Mouse (Mus musculus) stomach, postnatal 0 days (tissue): ENCODE data around the gene Mad2l2. TPM values are rescaled to one million over a fixed set of nuclear protein-coding genes. Genes with fewer than 3 reads are reported as not detected.

ENCODE experiments used
- ATAC-seq: fragments of 200-750 bp; cut with Nextera tagmentation; 2 replicates; pipeline ENCODE4 v1.8.0; 2017; ENCODE audit not compliant: low FRiP score, low TSS enrichment
- DNase-seq: peaks from one replicate; pipeline ENCODE4 v3.0.0-alpha.2; 2016; ENCODE audit warnings: low spot score
- H3K27ac ChIP-seq: fragments of 300-500 bp; sonication (generic); replicated peaks from 2 replicates; pipeline ENCODE4 v1.5.1; 2014; ENCODE audit warnings: mild to moderate bottlenecking, control low read depth
- H3K27me3 ChIP-seq: fragments of 300-500 bp; sonication (generic); 2 replicates; pipeline ENCODE4 v1.6.1; 2014; ENCODE audit warnings: low read length; ENCODE audit not compliant: control insufficient read depth, insufficient read depth
- H3K36me3 ChIP-seq: fragments of 300-500 bp; sonication (generic); 2 replicates; pipeline ENCODE4 v1.6.1; 2014; ENCODE audit warnings: low read length, mixed read lengths; ENCODE audit not compliant: control insufficient read depth, insufficient read depth
- H3K4me1 ChIP-seq: fragments of 300-500 bp; sonication (generic); replicated peaks from 2 replicates; pipeline ENCODE4 v1.6.1; 2014; ENCODE audit warnings: antibody characterized with exemption; ENCODE audit not compliant: control insufficient read depth, insufficient read depth
- H3K4me2 ChIP-seq: fragments of 300-500 bp; sonication (generic); replicated peaks from 2 replicates; pipeline ENCODE4 v1.6.1; 2014; ENCODE audit warnings: low read depth, mild to moderate bottlenecking, control low read depth, moderate library complexity
- H3K4me3 ChIP-seq: fragments of 300-500 bp; sonication (generic); 2 replicates; pipeline ENCODE4 v1.5.1; 2014; ENCODE audit warnings: low read depth, low read length, control low read depth
- H3K9ac ChIP-seq: fragments of 300-500 bp; sonication (generic); 2 replicates; pipeline ENCODE4 v1.6.1; 2014; ENCODE audit warnings: mild to moderate bottlenecking, low read length, control low read depth, mixed read lengths
- H3K9me3 ChIP-seq: fragments of 300-500 bp; sonication (generic); 2 replicates; pipeline ENCODE4 v1.6.1; 2016; ENCODE audit warnings: low read length; ENCODE audit not compliant: control insufficient read depth
- CTCF ChIP-seq: IDR thresholded peaks from 2 replicates; pipeline ENCODE4 v1.5.1; 2016; ENCODE audit warnings: antibody characterized with exemption, low read depth, mild to moderate bottlenecking, moderate library complexity
- EP300 ChIP-seq: optimal IDR thresholded peaks from 2 replicates; pipeline ENCODE3; 2016; ENCODE audit warnings: antibody characterized with exemption
- WGBS: fragments of 180-500 bp; shearing (Covaris S2); extraction: QIAGEN DNeasy Blood & Tissue Kit; methylation state at CpG from one replicate; pipeline ENCODE4 v1.1.7; 2014; 5-methylcytosine and 5-hydroxymethylcytosine counted together
- polyA plus RNA-seq: library from polyadenylated mRNA; unstranded; fragments of >200 nt; fragmentation: Nextera tagmentation; extraction: Ambion mirVana; gene quantifications from 2 replicates; pipeline ENCODE4 v1.2.1, GENCODE M21; 2015

Mad2l2 gene
- polyA plus RNA-seq, 1 experiment from 2014 or later, result 25.0 TPM

DNA sequence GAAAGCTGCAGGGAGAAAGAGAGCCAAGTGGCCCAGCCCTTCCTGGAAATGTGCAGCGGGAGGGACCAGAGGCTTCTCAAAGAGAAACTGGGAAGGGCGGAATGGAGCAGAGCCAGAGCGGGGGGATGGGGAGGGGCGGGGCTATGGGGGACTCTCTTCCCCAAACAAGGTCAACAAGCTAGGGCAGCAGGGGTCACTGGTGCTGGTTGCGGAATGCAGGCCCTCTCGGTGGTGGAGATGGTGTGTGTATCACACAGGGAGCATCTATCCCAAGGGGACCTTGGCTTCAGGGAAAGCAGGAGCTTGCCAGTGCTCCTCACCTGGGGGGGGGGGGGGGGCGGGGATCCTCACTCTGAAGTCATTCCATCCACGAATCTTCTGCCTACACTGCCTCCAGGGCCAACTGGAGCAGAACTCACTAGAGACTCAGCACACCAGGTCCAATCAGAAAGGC is 45.9 kb upstream of the Mad2l2 start:
- Histone ChIP-seq H3K4me3 (no peak overlapping the region), H3K4me2 (peak overlapping the region; percentile 8; the same call in 1 of the 2 replicates), H3K27me3 (no peaks in the 10 kb centered on the region), H3K9me3 (no peaks in the 10 kb centered on the region), H3K9ac (no peak overlapping the region), H3K27ac (no peak overlapping the region), H3K4me1 (no peaks in the 10 kb centered on the region; the same call in 1 of the 2 replicates), H3K36me3 (peaks cover 6% of the 10 kb centered on the region)
- 29% methylated on average over 7 of the region's 8 CpGs for WGBS
- ATAC-seq (peak; percentile 11; the same call in 1 of the 2 replicates), DNase-seq (peak; percentile 71)
- no peak for TF ChIP-seq CTCF
- TF ChIP-seq EP300, result no peak

DNA sequence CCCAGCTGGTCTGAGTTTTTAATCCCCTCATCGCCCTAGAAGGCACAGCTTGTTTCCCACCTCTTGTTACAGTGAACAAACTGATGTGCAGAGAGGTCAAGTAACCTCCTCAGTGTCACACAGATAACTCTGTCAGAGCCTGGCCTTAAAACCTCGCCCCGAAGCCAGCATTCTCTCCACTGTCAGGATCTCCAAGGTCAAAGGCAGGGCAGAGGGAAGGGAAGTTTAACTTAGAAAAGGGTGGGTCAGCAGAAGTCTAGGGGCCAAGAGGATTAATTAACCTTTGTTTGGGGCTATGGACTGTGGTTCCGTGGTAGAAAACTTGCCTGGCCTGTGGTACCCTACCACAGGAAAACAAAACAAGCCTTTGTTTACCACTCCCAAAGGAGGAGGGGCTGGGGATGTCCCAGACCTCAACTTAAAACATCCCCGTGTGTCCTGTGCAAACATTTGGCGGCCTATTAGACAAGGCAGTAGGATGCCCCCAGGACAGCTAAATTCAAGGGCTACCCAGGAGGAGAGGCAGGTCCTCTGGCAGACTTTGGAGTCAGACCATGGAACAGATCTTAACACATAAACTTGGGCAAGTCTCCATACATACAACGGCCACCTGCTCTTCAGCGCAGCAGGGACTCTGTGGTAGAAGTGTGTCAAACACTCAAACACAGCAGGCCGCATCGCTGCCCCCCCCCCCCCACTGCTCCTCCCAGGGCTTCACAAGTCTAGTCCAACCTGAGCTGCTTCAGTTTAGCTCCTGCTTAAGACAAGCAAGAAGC is 44.9 kb upstream of the Mad2l2 start:
- DNase-seq, result no peak
- no peak for ATAC-seq
- H3K9ac ChIP-seq, result no peak overlapping the region
- no peak overlapping the region for H3K4me3 ChIP-seq
- TF ChIP-seq EP300, result no peak
- no peak for TF ChIP-seq CTCF
- H3K27me3 ChIP-seq, result no peaks in the 10 kb centered on the region
- WGBS, result 52% methylated on average over 10 of the region's 10 CpGs
- H3K27ac ChIP-seq, result no peak overlapping the region
- H3K9me3 ChIP-seq, result no peaks in the 10 kb centered on the region
- H3K36me3 ChIP-seq, result peaks cover 6% of the 10 kb centered on the region
- H3K4me2 ChIP-seq, result no peak overlapping the region
- H3K4me1 ChIP-seq, result no peaks in the 10 kb centered on the region; the same call in 1 of the 2 replicates

- no peak for DNase-seq
- H3K4me2 ChIP-seq, result no peak overlapping the region
- ATAC-seq, result no peak
- H3K27me3 ChIP-seq, result no peaks in the 10 kb centered on the region
- H3K36me3 ChIP-seq, result peaks cover 6% of the 10 kb centered on the region
- H3K9me3 ChIP-seq, result no peaks in the 10 kb centered on the region
- WGBS, result 82% methylated on average over 3 of the region's 3 CpGs
- no peak overlapping the region for H3K27ac ChIP-seq
- H3K9ac ChIP-seq, result no peak overlapping the region
- TF ChIP-seq CTCF (no peak), EP300 (no peak)
- H3K4me1 ChIP-seq, result no peaks in the 10 kb centered on the region; the same call in 1 of the 2 replicates
- no peak overlapping the region for H3K4me3 ChIP-seq
Measured at GRCm38 (mm10) chr4:148085907-148086305, 44.3 kb upstream of the Mad2l2 start.

GRCm38 (mm10) chr4:148087091-148087906 is 42.9 kb upstream of the Mad2l2 start:
- no peaks in the 10 kb centered on the region for H3K27me3 ChIP-seq
- H3K4me1 ChIP-seq, result no peaks in the 10 kb centered on the region; the same call in 1 of the 2 replicates
- no peak for TF ChIP-seq CTCF
- no peak for TF ChIP-seq EP300
- 4% methylated on average over 19 of the region's 30 CpGs for WGBS
- H3K4me3 ChIP-seq, result peak overlapping the region; percentile 75
- peak; percentile 34 for DNase-seq
- peak overlapping the region; percentile 83 for H3K27ac ChIP-seq
- H3K9ac ChIP-seq, result peak overlapping the region; percentile 83
- peak overlapping the region; percentile 77 for H3K4me2 ChIP-seq
- no peaks in the 10 kb centered on the region for H3K9me3 ChIP-seq
- no peaks in the 10 kb centered on the region for H3K36me3 ChIP-seq
- peak; percentile 49 for ATAC-seq

GRCm38 (mm10) chr4:148087907-148088527 is 42.2 kb upstream of the Mad2l2 start, which contains the start of gene Agtrap:
TSS of gene Agtrap (minus strand) at chr4:148088031.
- no peak for TF ChIP-seq EP300
- 0 out of 2 replicates have a peak, but pooled peaks have one; percentile 2 for TF ChIP-seq CTCF
- DNase-seq (peak; percentile 95), ATAC-seq (peak; percentile 87)
- Histone ChIP-seq H3K9me3 (no peaks in the 10 kb centered on the region), H3K36me3 (no peaks in the 10 kb centered on the region), H3K4me2 (peak within 1 kb of the TSS; percentile 77), H3K27ac (peak within 1 kb of the TSS; percentile 83), H3K27me3 (no peaks in the 10 kb centered on the region), H3K4me3 (peak within 1 kb of the TSS; percentile 75), H3K4me1 (no peaks in the 10 kb centered on the region; the same call in 1 of the 2 replicates), H3K9ac (peak within 1 kb of the TSS; percentile 83)
- 6% methylated on average over 32 of the region's 34 CpGs for WGBS
